Mouse (Mus musculus) adrenal gland, adult 18-20 months (tissue): ENCODE measurements around the gene Ccdc80. TPM values are rescaled to one million over a fixed set of nuclear protein-coding genes. Genes with fewer than 3 reads are reported as not detected.

Source experiments
- total RNA-seq, 2 experiments: library from RNA; stranded (reverse); gene quantifications; 1 replicate in 1 of 2; 2 replicates in 1 of 2; pipeline ENCODE4 v1.2.3; 2021

Gene Ccdc80
- total RNA-seq, 2 experiments from 2014 or later = 24.9 to 124 TPM

Other genes starting within 250 kb of the Ccdc80 start
- gene Cd200r2, start 226.3 kb upstream of the Ccdc80 start, total RNA-seq = not detected
- not detected for gene Cd200r3, start 149.7 kb upstream of the Ccdc80 start, total RNA-seq
- gene Slc35a5, start 65.3 kb downstream of the Ccdc80 start, total RNA-seq = 10 to 100 TPM; 25.6 to 34.0 TPM
- 10 to 100 TPM; 47.4 to 62.3 TPM for gene Atg3, start 65.4 kb downstream of the Ccdc80 start, total RNA-seq
- 1 to 10 TPM in 1 of 2 experiments, under 1 TPM in 1; 0.33 to 1.1 TPM for gene Btla, start 130.9 kb downstream of the Ccdc80 start, total RNA-seq